Mouse (Mus musculus) brain, embryonic 14.5 days (tissue): ENCODE results near the gene Mdga2.

Source experiments
- CTCF ChIP-seq: fragments of 200-500 bp; IDR thresholded peaks from 2 replicates; pipeline ENCODE4 v1.5.1; 2012; ENCODE audit warnings: inconsistent platforms, mild to moderate bottlenecking, moderate library complexity, borderline replicate concordance; ENCODE audit not compliant: insufficient read depth, insufficient read length; ENCODE audit errors: extremely low read depth
- POLR2A ChIP-seq: fragments of 200-500 bp; IDR thresholded peaks from 2 replicates; pipeline ENCODE4 v1.6.1; 2012; ENCODE audit warnings: mild to moderate bottlenecking, inconsistent platforms, borderline replicate concordance; ENCODE audit not compliant: poor library complexity, insufficient read depth, insufficient read length, severe bottlenecking; ENCODE audit errors: extremely low read depth

GRCm38 (mm10) chr12:67127457-67127856, 94.9 kb downstream of the Mdga2 start:
- no peak for TF ChIP-seq CTCF
- TF ChIP-seq POLR2A, result no peak
